ENCODE assay signal across 22 mouse cellular contexts in the genomic region with DNA sequence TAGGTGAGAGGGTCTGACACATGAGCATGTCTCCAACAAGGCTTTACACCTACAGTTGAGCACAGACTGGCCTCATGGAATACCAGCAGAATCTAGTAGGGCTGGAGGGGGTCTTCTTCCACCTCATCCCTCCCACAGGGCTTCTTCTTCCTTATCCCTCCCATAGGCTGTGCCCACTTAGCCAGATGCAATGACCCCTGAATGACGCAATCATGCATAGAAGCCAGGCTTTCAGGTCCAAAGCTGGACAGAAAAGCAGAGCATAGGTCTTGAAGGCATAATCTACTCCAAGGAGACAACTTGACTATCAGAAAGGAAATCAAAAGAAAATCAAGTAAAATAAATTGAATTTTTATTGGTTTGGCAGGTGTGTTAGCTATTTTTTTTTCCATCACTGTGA.
DNase-seq lines count a peak whose midpoint lies in the region; ATAC-seq and TF ChIP-seq lines count a peak whose summit lies in the region.
"Had no signal": no experiment of that assay in that cellular context is flagged by ENCODE, and none has a peak within 500 bp of the region (broad histone marks: within the 10 kb centered on the region; RNA-seq: fewer than 3 reads in every experiment).

No protein-coding gene starts in this region.

- H3K9ac ChIP-seq in midbrain, embryonic 16.5 days (ENCODE audit: low read depth, low read length) = no peak overlapping the region

- no peak for ATAC-seq in midbrain, embryonic 16.5 days
- ATAC-seq: activated CD4-positive, CD25-positive, alpha-beta regulatory T cell, adult 4 months; CD4-positive, CD25-positive, alpha-beta regulatory T cell, adult 4 months; Patski had no signal

- no peak overlapping the region for H3K4me2 ChIP-seq in midbrain, embryonic 16.5 days (ENCODE audit: low read length)
- peak overlapping the region; percentile 10 for H3K4me2 ChIP-seq in myocyte (ENCODE audit: low read depth)

- 0 out of 2 replicates have a peak overlapping the region, but pooled peaks have one; percentile 15 for H3K27ac ChIP-seq in midbrain, embryonic 10.5 days (replicated peaks)
- no peak overlapping the region for H3K27ac ChIP-seq in midbrain, embryonic 16.5 days (ENCODE audit: low read length)

- 82% methylated on average over 1 of the region's 1 CpGs for WGBS in midbrain, embryonic 10.5 days
- 82% methylated on average over 1 of the region's 1 CpGs for WGBS in midbrain, embryonic 16.5 days

- H3K4me3 ChIP-seq in midbrain, embryonic 10.5 days = no peak overlapping the region
- H3K4me3 ChIP-seq in midbrain, embryonic 16.5 days (ENCODE audit: low read depth, low read length) = no peak overlapping the region
- no peak overlapping the region for H3K4me3 ChIP-seq in C2C12 (ENCODE audit: insufficient read depth, poor library complexity, severe bottlenecking)
- H3K4me3 ChIP-seq in myocyte = no peak overlapping the region

- no peaks in the 10 kb centered on the region for H3K79me3 ChIP-seq in C2C12 (ENCODE audit: low read depth)

- peaks cover 10% of the 10 kb centered on the region for H3K36me3 ChIP-seq in midbrain, embryonic 10.5 days
- H3K36me3 ChIP-seq in midbrain, embryonic 16.5 days (ENCODE audit: control insufficient read depth, insufficient read depth, low read length) = no peaks in the 10 kb centered on the region
- H3K36me3 ChIP-seq in C2C12 (ENCODE audit: control insufficient read depth, insufficient read depth) (no peaks in the 10 kb centered on the region), myocyte (ENCODE audit: control insufficient read depth, insufficient read depth) (no peaks in the 10 kb centered on the region)
- H3K36me3 ChIP-seq: G1E had no signal

- DNase-seq in midbrain, embryonic 10.5 days (ENCODE audit: low spot score) = no peak
- DNase-seq in layer of hippocampus, postnatal 36 days = no peak
- DNase-seq in spleen, adult 12 weeks (ENCODE audit: low spot score) = no peak
- DNase-seq: adrenal gland, adult 2 months; adrenal gland, adult 8-10 months; adrenal gland, postnatal 10 days; adrenal gland, postnatal 14 days; adrenal gland, postnatal 25 days; adrenal gland, postnatal 36 days; B cell, adult 2 months; cerebellum, adult 11 months; cerebellum, adult 11-12 months; cerebellum, adult 18-20 months; cerebellum, adult 2 months had no signal

- H3K79me2 ChIP-seq in C2C12 (ENCODE audit: control insufficient read depth, insufficient read depth) (no peaks in the 10 kb centered on the region), myocyte (ENCODE audit: control insufficient read depth, insufficient read depth) (no peaks in the 10 kb centered on the region)

- H3K4me1 ChIP-seq in midbrain, embryonic 10.5 days = peaks cover 50% of the 10 kb centered on the region
- H3K4me1 ChIP-seq in midbrain, embryonic 16.5 days (ENCODE audit: control insufficient read depth, insufficient read depth, low read length) = peaks cover 17% of the 10 kb centered on the region

- H3ac ChIP-seq in C2C12 (ENCODE audit: control insufficient read depth, insufficient read length, low read depth) = no peak overlapping the region
- H3ac ChIP-seq in myocyte (ENCODE audit: control insufficient read depth, insufficient read length) = no peak overlapping the region

- TF ChIP-seq CTCF in C2C12 (IDR thresholded peaks at IDR 0.05; ENCODE audit: control insufficient read depth, insufficient read depth, insufficient read length) = no peak

- peaks cover 61% of the 10 kb centered on the region for H3K27me3 ChIP-seq in midbrain, embryonic 10.5 days (ENCODE audit: low read depth, poor library complexity, severe bottlenecking)
- no peaks in the 10 kb centered on the region for H3K27me3 ChIP-seq in midbrain, embryonic 16.5 days (ENCODE audit: control insufficient read depth, insufficient read depth, low read depth, low read length)
- H3K27me3 ChIP-seq in C2C12 (ENCODE audit: control insufficient read depth, insufficient read depth, insufficient read length) = no peaks in the 10 kb centered on the region
- no peaks in the 10 kb centered on the region for H3K27me3 ChIP-seq in myocyte (ENCODE audit: control insufficient read depth, insufficient read depth, insufficient read length)
- H3K27me3 ChIP-seq: CH12.LX, Patski had no signal

- no peak for TF ChIP-seq POLR2A in myocyte (IDR thresholded peaks at IDR 0.05; ENCODE audit: insufficient read length, low read depth)

- peaks cover 7% of the 10 kb centered on the region; the same call in 1 of the 2 replicates for H3K9me3 ChIP-seq in midbrain, embryonic 10.5 days (replicated peaks)
- peaks cover 3% of the 10 kb centered on the region; the same call in 1 of the 2 replicates for H3K9me3 ChIP-seq in midbrain, embryonic 16.5 days (replicated peaks; ENCODE audit: control insufficient read depth, low read length, poor library complexity, severe bottlenecking)

TF ChIP-seq in C2C12, 6 proteins besides CTCF, POLR2A, EP300 and RAD21:
- no peak for TF ChIP-seq USF1 (IDR thresholded peaks at IDR 0.05; ENCODE audit: low read depth)
- TF ChIP-seq CEBPB (IDR thresholded peaks at IDR 0.05; ENCODE audit: low read depth) = peak; percentile 56
- TF ChIP-seq MYOG (IDR thresholded peaks at IDR 0.05; ENCODE audit: control insufficient read depth, extremely low read depth, insufficient read length) = no peak

TF ChIP-seq in myocyte, 11 proteins besides CTCF, POLR2A, EP300 and RAD21:
- TF ChIP-seq REST (IDR thresholded peaks at IDR 0.05; ENCODE audit: insufficient read depth, insufficient read length) = no peak
- TF ChIP-seq CEBPB (IDR thresholded peaks at IDR 0.05; ENCODE audit: insufficient read depth, poor library complexity, severe bottlenecking) = peak; percentile 61
